Mouse (Mus musculus) liver (tissue): Measurements from ENCODE around the gene P2ry14.
"Not testable (repeated sequence)": the region's sequence is repeated elsewhere in the genome, so short reads cannot be mapped to it uniquely, and the experiment has no call there.

Experiments used
- DNase-seq: peaks from one replicate; pipeline ENCODE4 v3.0.0-alpha.2; 2020; ENCODE audit warnings: mixed read lengths

The P2ry14 gene

GRCm38 (mm10) chr3:59102146-59102545, 51.3 kb downstream of the P2ry14 start:
- no peak for DNase-seq

GRCm38 (mm10) chr3:59101218-59101986, 52.0 kb downstream of the P2ry14 start, which contains the start of gene Gpr171:
Gpr171 (minus strand) TSS chr3:59101821.
- DNase-seq, result no peak

- no peak for DNase-seq
These were observed 54.9 kb downstream of the P2ry14 start for GRCm38 (mm10) chr3:59098540-59098939.

GRCm38 (mm10) chr3:59097421-59097820, 56.0 kb downstream of the P2ry14 start:
- no peak for DNase-seq

- DNase-seq, result no peak
These were observed 60.7 kb downstream of the P2ry14 start for GRCm38 (mm10) chr3:59092702-59093101.

GRCm38 (mm10) chr3:59080919-59081318, 72.5 kb downstream of the P2ry14 start:
- peak; percentile 42 for DNase-seq

- DNase-seq, result no peak
These were observed 73.0 kb downstream of the P2ry14 start for GRCm38 (mm10) chr3:59080293-59080916.

GRCm38 (mm10) chr3:59079327-59079726, 74.1 kb downstream of the P2ry14 start:
- peak; percentile 62 for DNase-seq

GRCm38 (mm10) chr3:59078585-59078984, 74.8 kb downstream of the P2ry14 start:
- no peak for DNase-seq

- no peak for DNase-seq
These were observed 76.1 kb downstream of the P2ry14 start for GRCm38 (mm10) chr3:59077278-59077677.

- DNase-seq, result not testable (repeated sequence)
These were observed 84.3 kb downstream of the P2ry14 start for GRCm38 (mm10) chr3:59069071-59069470.

GRCm38 (mm10) chr3:59066558-59067294, 86.7 kb downstream of the P2ry14 start:
- DNase-seq, result no peak

- DNase-seq, result no peak
These were observed 87.5 kb downstream of the P2ry14 start for GRCm38 (mm10) chr3:59065937-59066336.
